Mouse (Mus musculus) lung, postnatal 0 days (tissue): ENCODE results near the gene Vav2.

Experiments
- CTCF ChIP-seq: IDR thresholded peaks from 2 replicates; pipeline ENCODE4 v1.5.1; 2016; ENCODE audit warnings: antibody characterized with exemption, mild to moderate bottlenecking
- EP300 ChIP-seq: IDR thresholded peaks from 2 replicates; pipeline ENCODE4 v1.6.1; 2016; ENCODE audit warnings: antibody characterized with exemption, mild to moderate bottlenecking, control low read depth

DNA sequence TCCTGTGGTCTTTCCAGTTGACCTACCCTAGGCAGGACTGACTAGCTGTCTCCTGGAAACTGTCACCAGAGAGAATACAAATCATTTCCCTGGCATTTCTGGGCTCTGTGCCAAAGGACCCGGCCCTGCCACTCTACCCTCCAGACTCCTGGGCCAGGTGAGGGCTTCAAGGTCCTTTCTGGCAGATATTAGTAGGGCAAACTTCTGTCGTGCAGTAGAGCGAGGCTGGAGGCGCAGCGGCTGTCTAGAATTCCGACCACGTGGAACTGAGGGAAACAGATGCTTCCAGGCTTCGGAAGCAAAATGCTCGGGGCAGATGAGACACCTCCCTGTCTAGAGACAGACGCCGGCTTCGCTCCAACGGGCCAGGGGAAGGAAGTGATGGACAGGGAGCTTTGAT, 122.1 kb downstream of the Vav2 start:
- TF ChIP-seq CTCF: no peak
- no peak for TF ChIP-seq EP300
